Mouse (Mus musculus) heart, embryonic 14.5 days (tissue): ENCODE measurements at regions not wholly inside any gene's neighbourhood (a gene's known extent, or its start where the extent isn't known, plus 50 kb on each side); places are given as distances from the start of the nearest gene placed in this dataset.

Experiments
- ATAC-seq: fragments of 200-750 bp; cut with Nextera tagmentation; 2 replicates; pipeline ENCODE4 v1.8.0; 2017; ENCODE audit warnings: low read depth, moderate TSS enrichment; ENCODE audit not compliant: insufficient number of reproducible peaks, insufficient read depth, low FRiP score
- H3K27ac ChIP-seq, 2 experiments: fragments of 200-500 bp in 1 of 2; fragments of 300-500 bp in 1 of 2; sonication (generic) in 1 of 2; replicated peaks in 1 of 2; 2 replicates each; pipeline ENCODE4 v1.5.1; 2012 to 2014; ENCODE audit warnings: low read depth in 2 of 2, low read length in 2 of 2, control low read depth in 1 of 2, mild to moderate bottlenecking in 1 of 2, mixed read lengths in 1 of 2; ENCODE audit not compliant: control insufficient read depth in 1 of 2, insufficient read depth in 1 of 2
- H3K27me3 ChIP-seq: fragments of 300-500 bp; sonication (generic); 2 replicates; pipeline ENCODE4 v1.6.1; 2014; ENCODE audit warnings: mild to moderate bottlenecking, low read length, control low read depth; ENCODE audit not compliant: control insufficient read depth, insufficient read depth
- H3K36me3 ChIP-seq: fragments of 300-500 bp; sonication (generic); 2 replicates; pipeline ENCODE4 v1.6.1; 2014; ENCODE audit warnings: mild to moderate bottlenecking, control low read depth, low read length, mixed read lengths; ENCODE audit not compliant: control insufficient read depth, insufficient read depth
- H3K4me1 ChIP-seq, 2 experiments: fragments of 200-500 bp in 1 of 2; fragments of 300-500 bp in 1 of 2; sonication (generic) in 1 of 2; 2 replicates each; pipeline ENCODE4 v1.6.1; 2012 to 2014; ENCODE audit warnings: low read length in 2 of 2, control low read depth in 1 of 2, mixed read lengths in 1 of 2; ENCODE audit not compliant: control insufficient read depth in 2 of 2, insufficient read depth in 2 of 2
- H3K4me2 ChIP-seq: fragments of 300-500 bp; sonication (generic); 2 replicates; pipeline ENCODE4 v1.6.1; 2014; ENCODE audit warnings: mild to moderate bottlenecking, low read length
- H3K4me3 ChIP-seq, 2 experiments: fragments of 200-500 bp in 1 of 2; fragments of 300-500 bp in 1 of 2; sonication (generic) in 1 of 2; 2 replicates each; pipeline ENCODE4 v1.5.1; 2012 to 2014; ENCODE audit warnings: low read length in 2 of 2, mild to moderate bottlenecking in 2 of 2, control low read depth in 1 of 2, low read depth in 1 of 2, moderate library complexity in 1 of 2; ENCODE audit not compliant: control insufficient read depth in 1 of 2, insufficient read depth in 1 of 2
- H3K9ac ChIP-seq: fragments of 300-500 bp; sonication (generic); 2 replicates; pipeline ENCODE4 v1.6.1; 2014; ENCODE audit warnings: mild to moderate bottlenecking, low read length
- H3K9me3 ChIP-seq: fragments of 300-500 bp; sonication (generic); 2 replicates; pipeline ENCODE4 v1.6.1; 2016; ENCODE audit warnings: low read length, control low read depth; ENCODE audit not compliant: control insufficient read depth
- WGBS: fragments of 180-500 bp; shearing (Covaris S2); extraction: QIAGEN DNeasy Blood & Tissue Kit; methylation state at CpG from one replicate; pipeline ENCODE4 v1.1.7; 2014; 5-methylcytosine and 5-hydroxymethylcytosine counted together

- ATAC-seq, result no peak
- 36% methylated on average over 13 of the region's 13 CpGs for WGBS
- peaks cover 44% of the 10 kb centered on the region for H3K27me3 ChIP-seq
Observed at GRCm38 (mm10) chr6:51175616-51176590, 256.6 kb upstream of the Nfe2l3 start.

GRCm38 (mm10) chr6:51176791-51177433, 255.6 kb upstream of the Nfe2l3 start:
- no peaks in the 10 kb centered on the region for H3K9me3 ChIP-seq
- 16% methylated on average over 6 of the region's 6 CpGs for WGBS
- peaks cover 54% of the 10 kb centered on the region for H3K27me3 ChIP-seq

More at GRCm38 (mm10) chr6:51175616-51176590, 256.6 kb upstream of the Nfe2l3 start:
- Histone ChIP-seq H3K27ac (no peak overlapping the region), H3K4me2 (no peak overlapping the region), H3K4me1 (peaks cover 15 to 22% of the 10 kb centered on the region in 2 experiments; a peak in 3 of 4 replicates), H3K4me3 (no peak overlapping the region), H3K9me3 (no peaks in the 10 kb centered on the region), H3K36me3 (no peaks in the 10 kb centered on the region), H3K9ac (no peak overlapping the region)

GRCm38 (mm10) chr6:51177701-51178060, 254.8 kb upstream of the Nfe2l3 start:
- no peak for ATAC-seq
- H3K9ac ChIP-seq, result peak overlapping the region; percentile 5; the same call in 1 of the 2 replicates
- peaks cover 61% of the 10 kb centered on the region for H3K27me3 ChIP-seq
- peak overlapping the region; percentile 26 to 41 for H3K4me3 ChIP-seq
- H3K9me3 ChIP-seq, result no peaks in the 10 kb centered on the region
- H3K27ac ChIP-seq, result no peak overlapping the region
- WGBS, result under 1% methylated on average over 14 of the region's 14 CpGs
- H3K4me1 ChIP-seq, result peaks cover 13% of the 10 kb centered on the region in 2 experiments; a peak in 3 of 4 replicates
- H3K4me2 ChIP-seq, result peak overlapping the region; percentile 78
- no peaks in the 10 kb centered on the region for H3K36me3 ChIP-seq

More at GRCm38 (mm10) chr6:51176791-51177433, 255.6 kb upstream of the Nfe2l3 start:
- H3K4me3 ChIP-seq, result no peak overlapping the region
- H3K36me3 ChIP-seq, result no peaks in the 10 kb centered on the region
- H3K27ac ChIP-seq, result no peak overlapping the region
- peaks cover 15 to 20% of the 10 kb centered on the region in 2 experiments; a peak in 3 of 4 replicates for H3K4me1 ChIP-seq
- no peak for ATAC-seq
- no peak overlapping the region for H3K4me2 ChIP-seq
- no peak overlapping the region for H3K9ac ChIP-seq

GRCm38 (mm10) chr6:51178061-51178791, 254.2 kb upstream of the Nfe2l3 start:
- peaks cover 66% of the 10 kb centered on the region for H3K27me3 ChIP-seq
- no peaks in the 10 kb centered on the region for H3K9me3 ChIP-seq
- WGBS, result under 1% methylated on average over 32 of the region's 34 CpGs
- no peaks in the 10 kb centered on the region for H3K36me3 ChIP-seq
- H3K4me3 ChIP-seq, result peak overlapping the region; percentile 26 to 41
- no peak overlapping the region for H3K27ac ChIP-seq
- H3K9ac ChIP-seq, result peak overlapping the region; percentile 5; the same call in 1 of the 2 replicates
- H3K4me1 ChIP-seq, result peaks cover 12 to 13% of the 10 kb centered on the region in 2 experiments; a peak in 3 of 4 replicates
- peak; percentile 98 for ATAC-seq
- H3K4me2 ChIP-seq, result peak overlapping the region; percentile 78

- WGBS, result 2% methylated on average over 17 of the region's 17 CpGs
- Histone ChIP-seq H3K36me3 (no peaks in the 10 kb centered on the region), H3K27ac (no peak overlapping the region), H3K9ac (no peak overlapping the region), H3K4me2 (peak overlapping the region; percentile 51), H3K27me3 (peaks cover 72% of the 10 kb centered on the region), H3K9me3 (no peaks in the 10 kb centered on the region), H3K4me1 (peaks cover 7 to 10% of the 10 kb centered on the region in 2 experiments; a peak in 3 of 4 replicates), H3K4me3 (no peak overlapping the region; a peak in 1 of 4 replicates)
- ATAC-seq, result no peak
Observed at GRCm38 (mm10) chr6:51178799-51179398, 253.6 kb upstream of the Nfe2l3 start.

- no peak overlapping the region for H3K4me2 ChIP-seq
- ATAC-seq, result no peak
- H3K4me3 ChIP-seq, result no peak overlapping the region
- H3K4me1 ChIP-seq, result no peaks in the 10 kb centered on the region
- H3K27me3 ChIP-seq, result peaks cover 75% of the 10 kb centered on the region
- no peaks in the 10 kb centered on the region for H3K36me3 ChIP-seq
- H3K9me3 ChIP-seq, result no peaks in the 10 kb centered on the region
- H3K27ac ChIP-seq, result no peak overlapping the region
- 8% methylated on average over 17 of the region's 17 CpGs for WGBS
- H3K9ac ChIP-seq, result no peak overlapping the region
Observed at GRCm38 (mm10) chr6:51179741-51180537, 252.5 kb upstream of the Nfe2l3 start.
